Mouse (Mus musculus) liver, postnatal 0 days (tissue): ENCODE results near the gene Sctr. TPM values are rescaled to one million over a fixed set of nuclear protein-coding genes. Genes with fewer than 3 reads are reported as not detected.

Experiments
- ATAC-seq: fragments of 200-750 bp; cut with Nextera tagmentation; 2 replicates; pipeline ENCODE4 v1.8.0; 2017; ENCODE audit warnings: mild to moderate bottlenecking, moderate library complexity
- DNase-seq: peaks from one replicate; pipeline ENCODE4 v3.0.0-alpha.2; 2016
- H3K27ac ChIP-seq: fragments of 300-500 bp; sonication (generic); 2 replicates; pipeline ENCODE4 v1.5.1; 2014; ENCODE audit warnings: antibody characterized with exemption, moderate library complexity, mild to moderate bottlenecking, low read depth
- H3K27me3 ChIP-seq: fragments of 300-500 bp; sonication (generic); 2 replicates; pipeline ENCODE4 v1.6.1; 2014; ENCODE audit warnings: low read length, control low read depth, mixed read lengths; ENCODE audit not compliant: insufficient read depth
- H3K36me3 ChIP-seq: fragments of 300-500 bp; sonication (generic); replicated peaks from 2 replicates; pipeline ENCODE4 v1.6.1; 2014; ENCODE audit warnings: mild to moderate bottlenecking, control low read depth, low read length, moderate library complexity, mixed read lengths; ENCODE audit not compliant: insufficient read depth
- H3K4me1 ChIP-seq: fragments of 300-500 bp; sonication (generic); 2 replicates; pipeline ENCODE4 v1.6.1; 2014; ENCODE audit warnings: antibody characterized with exemption, mild to moderate bottlenecking, control low read depth; ENCODE audit not compliant: insufficient read depth
- H3K4me2 ChIP-seq: fragments of 300-500 bp; sonication (generic); 2 replicates; pipeline ENCODE4 v1.6.1; 2014; ENCODE audit warnings: low read depth, mild to moderate bottlenecking, low read length, moderate library complexity, mixed read lengths
- H3K4me3 ChIP-seq: fragments of 300-500 bp; sonication (generic); 2 replicates; pipeline ENCODE4 v1.5.1; 2014; ENCODE audit warnings: low read depth, low read length
- H3K9ac ChIP-seq: fragments of 300-500 bp; sonication (generic); replicated peaks from 2 replicates; pipeline ENCODE4 v1.6.1; 2014; ENCODE audit warnings: mild to moderate bottlenecking, moderate library complexity
- H3K9me3 ChIP-seq: fragments of 300-500 bp; sonication (generic); 2 replicates; pipeline ENCODE4 v1.6.1; 2016; ENCODE audit warnings: mild to moderate bottlenecking, control low read depth, low read length, mixed read lengths
- CTCF ChIP-seq: sonication (generic); IDR thresholded peaks from 2 replicates; pipeline ENCODE4 v1.5.1; 2016; ENCODE audit warnings: antibody characterized with exemption, low read depth
- EP300 ChIP-seq: IDR thresholded peaks from 2 replicates; pipeline ENCODE4 v1.6.1; 2016; ENCODE audit warnings: antibody characterized with exemption, low read depth, mild to moderate bottlenecking
- WGBS: fragments of 180-500 bp; shearing (Covaris S2); extraction: QIAGEN DNeasy Blood & Tissue Kit; methylation state at CpG from one replicate; pipeline ENCODE4 v1.1.7; 2014; ENCODE audit not compliant: insufficient replicate concordance; 5-methylcytosine and 5-hydroxymethylcytosine counted together
- polyA plus RNA-seq: library from polyadenylated mRNA; unstranded; fragments of >200 nt; fragmentation: Nextera tagmentation; extraction: Ambion mirVana; gene quantifications from 2 replicates; pipeline ENCODE4 v1.2.1, GENCODE M21; 2015

The Sctr gene
- polyA plus RNA-seq, 1 experiment from 2014 or later, result 0.05 TPM

- Histone ChIP-seq H3K9me3 (no peaks in the 10 kb centered on the region), H3K4me1 (no peaks in the 10 kb centered on the region), H3K4me2 (no peak overlapping the region), H3K36me3 (no peaks in the 10 kb centered on the region), H3K27me3 (no peaks in the 10 kb centered on the region), H3K4me3 (no peak overlapping the region), H3K27ac (no peak overlapping the region; the same call in 1 of the 2 replicates), H3K9ac (no peak overlapping the region)
- ATAC-seq (no peak), DNase-seq (no peak)
- no peak for TF ChIP-seq CTCF
- no peak for TF ChIP-seq EP300
Observed at GRCm38 (mm10) chr1:120047325-120047724, 40.6 kb downstream of the Sctr start.

DNA sequence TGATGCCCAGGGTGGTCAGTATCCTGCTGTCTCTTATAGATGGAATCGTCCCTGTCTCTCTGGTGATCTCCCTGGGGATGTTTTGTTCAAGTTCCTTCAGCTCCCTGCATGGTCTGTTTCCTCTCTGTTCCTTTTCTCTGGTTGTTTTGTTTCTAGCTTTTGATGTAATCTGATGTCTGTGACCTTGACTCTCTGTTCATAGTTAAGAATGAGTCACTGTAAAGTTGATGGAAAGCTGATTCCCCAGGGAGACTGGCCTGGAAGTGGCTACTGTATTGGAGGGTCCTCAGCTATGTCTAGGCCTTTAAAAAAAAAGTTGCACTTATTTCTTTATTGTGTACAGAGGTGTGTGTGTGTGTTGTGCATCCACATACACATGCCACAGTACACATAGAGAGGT lies 44.4 kb downstream of the Sctr start:
- no peak for ATAC-seq
- Histone ChIP-seq H3K9ac (no peak overlapping the region), H3K27ac (no peak overlapping the region), H3K9me3 (no peaks in the 10 kb centered on the region), H3K4me3 (no peak overlapping the region), H3K4me2 (no peak overlapping the region), H3K27me3 (no peaks in the 10 kb centered on the region), H3K4me1 (no peaks in the 10 kb centered on the region), H3K36me3 (no peaks in the 10 kb centered on the region)
- WGBS, result 48% methylated on average over 1 of the region's 1 CpGs
- TF ChIP-seq EP300, result no peak
- no peak for TF ChIP-seq CTCF
- DNase-seq, result no peak

DNA sequence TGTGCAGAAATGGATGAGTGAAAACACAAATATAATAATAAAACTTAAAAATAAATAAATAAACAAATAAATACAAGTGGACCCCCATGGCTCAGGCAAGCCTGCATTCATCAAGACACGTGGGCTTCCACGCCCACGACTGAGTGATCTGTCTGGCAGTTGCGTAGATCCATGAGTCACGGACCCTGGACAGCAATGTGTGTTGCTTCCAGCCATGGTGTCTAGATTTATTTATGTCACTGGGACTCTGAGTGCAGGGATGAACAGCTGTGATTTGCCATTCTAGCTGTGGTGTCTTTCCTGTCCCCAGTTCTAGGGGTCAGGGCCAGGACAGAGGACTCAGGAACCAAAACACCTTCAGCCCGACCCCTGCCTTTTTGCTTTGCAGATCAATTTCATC lies 48.3 kb downstream of the Sctr start:
- Histone ChIP-seq H3K27me3 (no peaks in the 10 kb centered on the region), H3K36me3 (no peaks in the 10 kb centered on the region), H3K9ac (no peak overlapping the region), H3K4me1 (no peaks in the 10 kb centered on the region), H3K4me3 (no peak overlapping the region), H3K4me2 (no peak overlapping the region), H3K27ac (peak overlapping the region; percentile 55; the same call in 1 of the 2 replicates), H3K9me3 (no peaks in the 10 kb centered on the region)
- no peak for DNase-seq
- no peak for TF ChIP-seq CTCF
- TF ChIP-seq EP300, result no peak
- ATAC-seq, result no peak
- WGBS, result 72% methylated on average over 6 of the region's 6 CpGs

- ATAC-seq, result peak; percentile 54
- Histone ChIP-seq H3K27ac (peak overlapping the region; percentile 55), H3K9me3 (no peaks in the 10 kb centered on the region), H3K4me1 (0 out of 2 replicates have a peak, but pooled peaks cover under 1% of the 10 kb centered on the region), H3K27me3 (no peaks in the 10 kb centered on the region), H3K4me3 (no peak overlapping the region), H3K36me3 (no peaks in the 10 kb centered on the region), H3K9ac (no peak overlapping the region), H3K4me2 (no peak overlapping the region)
- 34% methylated on average over 6 of the region's 6 CpGs for WGBS
- TF ChIP-seq CTCF (no peak), EP300 (no peak)
- DNase-seq, result no peak
Observed at GRCm38 (mm10) chr1:120055475-120055874, 48.8 kb downstream of the Sctr start.

DNA sequence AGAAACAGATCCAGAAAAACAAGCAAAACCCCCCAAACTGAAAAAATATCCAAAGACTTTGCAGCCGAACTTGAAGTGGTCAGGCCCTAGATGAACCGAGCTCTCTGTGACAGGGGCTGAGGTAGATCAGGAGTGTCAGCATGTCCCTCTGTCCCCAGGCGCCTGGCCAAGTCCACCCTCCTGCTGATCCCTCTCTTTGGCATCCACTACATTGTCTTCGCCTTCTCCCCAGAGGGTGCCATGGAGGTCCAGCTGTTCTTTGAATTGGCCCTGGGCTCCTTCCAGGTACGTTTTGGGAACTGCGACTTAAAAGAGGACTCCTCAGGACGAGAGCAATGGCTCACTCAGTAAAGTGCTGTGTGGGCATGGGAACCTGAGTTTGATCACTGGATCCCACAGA lies 49.5 kb downstream of the Sctr start:
- H3K27ac ChIP-seq, result no peak overlapping the region
- TF ChIP-seq CTCF, result no peak
- TF ChIP-seq EP300, result no peak
- H3K27me3 ChIP-seq, result no peaks in the 10 kb centered on the region
- H3K4me2 ChIP-seq, result no peak overlapping the region
- DNase-seq (no peak), ATAC-seq (no peak)
- 68% methylated on average over 7 of the region's 7 CpGs for WGBS
- 0 out of 2 replicates have a peak, but pooled peaks cover 3% of the 10 kb centered on the region for H3K4me1 ChIP-seq
- H3K4me3 ChIP-seq, result no peak overlapping the region
- H3K9ac ChIP-seq, result no peak overlapping the region
- no peaks in the 10 kb centered on the region for H3K36me3 ChIP-seq
- no peaks in the 10 kb centered on the region for H3K9me3 ChIP-seq

DNA sequence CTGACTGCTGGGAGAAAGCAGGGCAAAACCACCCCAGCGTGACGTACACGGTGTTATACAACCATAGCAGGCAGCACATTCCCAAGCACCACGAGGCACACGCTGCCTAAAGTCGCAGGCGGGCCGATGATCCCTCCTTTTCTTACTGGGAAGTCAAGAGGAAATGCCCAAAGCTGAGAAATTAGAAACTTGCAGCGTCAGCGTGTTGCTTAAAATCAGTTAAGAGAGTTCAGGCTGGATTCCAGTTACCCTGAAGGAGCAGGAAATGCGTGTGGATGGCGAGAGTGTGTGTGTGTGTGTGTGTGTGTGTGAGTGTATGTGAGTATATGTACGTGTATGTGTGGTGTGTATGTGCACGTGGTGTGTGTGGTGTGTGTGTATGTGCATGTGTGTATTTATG lies 50.4 kb downstream of the Sctr start:
- no peak overlapping the region for H3K9ac ChIP-seq
- no peak overlapping the region for H3K27ac ChIP-seq
- H3K36me3 ChIP-seq, result no peaks in the 10 kb centered on the region
- H3K4me2 ChIP-seq, result no peak overlapping the region
- DNase-seq (no peak), ATAC-seq (peak; percentile 58)
- H3K4me1 ChIP-seq, result 0 out of 2 replicates have a peak, but pooled peaks cover 3% of the 10 kb centered on the region
- no peaks in the 10 kb centered on the region for H3K9me3 ChIP-seq
- TF ChIP-seq CTCF (no peak), EP300 (0 out of 2 replicates have a peak, but pooled peaks have one; percentile 40)
- no peaks in the 10 kb centered on the region for H3K27me3 ChIP-seq
- whole genome bisulfite sequencing, result 42% methylated on average over 14 of the region's 14 CpGs
- no peak overlapping the region for H3K4me3 ChIP-seq
